Mouse (Mus musculus): ENCODE data around the gene Ccdc8.

- TF ChIP-seq POLR2A (IDR thresholded peaks at IDR 0.05; ENCODE audit: insufficient read length, low read depth) (no peak), E2F4 (IDR thresholded peaks at IDR 0.05; ENCODE audit: insufficient read depth) (no peak), MYOD1 (IDR thresholded peaks at IDR 0.05; ENCODE audit: control insufficient read depth in 1 of 3, insufficient read length in 2 of 3, low read depth in 2 of 3) (no peak), MAX (IDR thresholded peaks at IDR 0.05; ENCODE audit: low read depth) (no peak), USF1 (IDR thresholded peaks at IDR 0.05; ENCODE audit: low read depth) (no peak), MYOG (IDR thresholded peaks at IDR 0.05; ENCODE audit: control insufficient read depth in 1 of 3, insufficient read depth in 1 of 3, insufficient read length in 2 of 3, low read depth in 2 of 3) (no peak), TCF12 (IDR thresholded peaks at IDR 0.05; ENCODE audit: insufficient read depth, poor library complexity, severe bottlenecking) (no peak), SRF (IDR thresholded peaks at IDR 0.05; ENCODE audit: control insufficient read depth, insufficient read length, low read depth) (no peak)
Observed at GRCm38 (mm10) chr7:16999233-16999632, 6.7 kb downstream of the Ccdc8 start.

Measured in myocyte (in vitro differentiated cells).